Comparison of ENCODE assay signal across 8 mouse cellular contexts in the genomic region with DNA sequence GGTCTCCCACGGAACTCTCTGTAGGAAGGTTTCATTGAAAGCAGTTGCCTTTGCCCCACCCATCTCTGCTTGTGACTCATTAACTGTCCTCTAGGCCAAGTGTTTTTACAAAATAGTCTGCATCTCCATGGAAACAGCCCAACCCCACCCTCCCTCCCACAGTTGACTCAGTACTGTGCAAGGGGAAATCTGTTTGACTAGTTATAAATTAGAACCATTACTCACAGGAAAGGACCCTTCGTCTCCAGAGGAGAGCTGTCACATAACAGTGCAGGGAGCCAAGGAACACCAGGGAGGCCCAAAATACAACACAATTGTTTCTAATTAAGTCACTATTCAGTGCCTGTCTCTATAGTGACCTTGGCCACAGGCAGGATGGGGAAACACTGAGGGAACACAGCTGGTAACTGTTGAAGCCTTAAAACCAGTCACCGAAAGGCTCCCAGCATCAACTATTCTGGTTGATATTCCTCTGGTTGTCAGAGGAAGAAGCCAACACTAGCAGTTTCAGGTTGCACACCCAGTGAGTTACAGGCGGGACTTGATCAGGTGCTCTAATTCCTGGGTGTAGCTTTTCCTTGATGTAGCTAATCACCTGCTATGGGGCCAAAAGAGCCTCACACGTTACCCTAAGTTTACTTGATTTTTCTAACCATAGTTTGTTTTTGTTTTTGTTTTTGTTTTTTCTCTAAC. TPM values are rescaled to one million over a fixed set of nuclear protein-coding genes. Genes with fewer than 3 reads are reported as not detected.
DNase-seq lines count a peak whose midpoint lies in the region; ATAC-seq and TF ChIP-seq lines count a peak whose summit lies in the region.

No protein-coding gene starts in this region.

- no peaks in the 10 kb centered on the region for H3K9me3 ChIP-seq in forebrain, embryonic 10.5 days
- H3K9me3 ChIP-seq in liver, embryonic 14.5 days (ENCODE audit: control insufficient read depth, low read length) = no peaks in the 10 kb centered on the region
- H3K9me3 ChIP-seq in neural tube, embryonic 13.5 days = no peaks in the 10 kb centered on the region

- DNase-seq in urinary bladder, postnatal 14 days (ENCODE audit: low spot score) = peak; percentile 76
- DNase-seq in urinary bladder, adult 2 months (ENCODE audit: low spot score) = no peak
- peak; percentile 42 for DNase-seq in forebrain, embryonic 10.5 days (ENCODE audit: extremely low spot score, low spot score)
- DNase-seq in heart, postnatal 14 days = peak; percentile 62 to 66
- DNase-seq in kidney, postnatal 25 days = peak; percentile 85 to 89
- peak; percentile 14 to 46 (median 15) for DNase-seq in liver, embryonic 14.5 days (ENCODE audit: low read depth in 3 of 3, low spot score in 3 of 3)
- no peak for DNase-seq in spleen, postnatal 14 days (ENCODE audit: low spot score in 2 of 2)

- H3K27ac ChIP-seq in forebrain, embryonic 10.5 days = no peak overlapping the region
- no peak overlapping the region for H3K27ac ChIP-seq in liver, embryonic 14.5 days
- no peak overlapping the region; the same call in 1 of the 2 replicates for H3K27ac ChIP-seq in neural tube, embryonic 13.5 days (replicated peaks)

- intact Hi-C loops in heart, postnatal 14 days (cut with DNase I) = no loop called here

- no peak for TF ChIP-seq EP300 in liver, embryonic 14.5 days (IDR thresholded peaks at IDR 0.05; ENCODE audit: low read depth)

- no peak overlapping the region for H3K4me3 ChIP-seq in forebrain, embryonic 10.5 days
- H3K4me3 ChIP-seq in liver, embryonic 14.5 days (ENCODE audit: insufficient read depth in 1 of 2, low read depth in 2 of 2, low read length in 2 of 2) = no peak overlapping the region
- H3K4me3 ChIP-seq in neural tube, embryonic 13.5 days = no peak overlapping the region

- no peaks in the 10 kb centered on the region for H3K27me3 ChIP-seq in forebrain, embryonic 10.5 days (ENCODE audit: poor library complexity, severe bottlenecking)
- H3K27me3 ChIP-seq in liver, embryonic 14.5 days (ENCODE audit: control insufficient read depth, insufficient read depth, low read length) = no peaks in the 10 kb centered on the region
- H3K27me3 ChIP-seq in neural tube, embryonic 13.5 days = peaks cover 75% of the 10 kb centered on the region

- 47% methylated on average over 5 of the region's 5 CpGs for WGBS in forebrain, embryonic 10.5 days
- WGBS in liver, embryonic 14.5 days (ENCODE audit: insufficient replicate concordance) = 38% methylated on average over 5 of the region's 5 CpGs
- 15% methylated on average over 5 of the region's 5 CpGs for WGBS in neural tube, embryonic 13.5 days

- no peak overlapping the region for H3K4me2 ChIP-seq in liver, embryonic 14.5 days (ENCODE audit: low read depth)
- H3K4me2 ChIP-seq in neural tube, embryonic 13.5 days = no peak overlapping the region

- H3K9ac ChIP-seq in liver, embryonic 14.5 days (replicated peaks) = no peak overlapping the region
- H3K9ac ChIP-seq in neural tube, embryonic 13.5 days = no peak overlapping the region

- no peak for TF ChIP-seq CTCF in liver, embryonic 14.5 days (IDR thresholded peaks at IDR 0.05; ENCODE audit: low read depth)

- H3K4me1 ChIP-seq in forebrain, embryonic 10.5 days = peaks cover 12% of the 10 kb centered on the region
- H3K4me1 ChIP-seq in liver, embryonic 14.5 days (replicated peaks; ENCODE audit: control insufficient read depth in 2 of 2, insufficient read depth in 2 of 2, low read length in 1 of 2) = peaks cover 0 to 3% of the 10 kb centered on the region in 2 experiments; a peak in 2 of 4 replicates
- peaks cover 12% of the 10 kb centered on the region for H3K4me1 ChIP-seq in neural tube, embryonic 13.5 days (replicated peaks)

- ATAC-seq in liver, embryonic 14.5 days (ENCODE audit: insufficient read depth) = peak; percentile 60; the same call in 1 of the 2 replicates
- peak; percentile 97 for ATAC-seq in neural tube, embryonic 13.5 days (ENCODE audit: low read depth)

- H3K36me3 ChIP-seq in forebrain, embryonic 10.5 days (replicated peaks) = no peaks in the 10 kb centered on the region
- H3K36me3 ChIP-seq in liver, embryonic 14.5 days (replicated peaks; ENCODE audit: control insufficient read depth, insufficient read depth, low read depth) = no peaks in the 10 kb centered on the region
- H3K36me3 ChIP-seq in neural tube, embryonic 13.5 days = no peaks in the 10 kb centered on the region

RNA-seq across cellular contexts. Expression of gene S100a10, which starts 42.5 kb away (rescaled TPM):
- polyA plus RNA-seq in urinary bladder, adult 2 months (2012; rRNA removed) = 264 and 295 TPM in 2 replicates
- polyA plus RNA-seq in forebrain, embryonic 10.5 days (2016; fragmentation: Nextera tagmentation; extraction: Ambion mirVana) = 93.1 and 94.7 TPM in 2 replicates
- total RNA-seq in heart, postnatal 14 days (2021) = 100 to 1,000 TPM; 129 to 145 TPM
- 23.5 and 25.0 TPM in 2 replicates for polyA plus RNA-seq in liver, embryonic 14.5 days (2012; rRNA removed)
- 53.0 and 57.8 TPM in 2 replicates for polyA plus RNA-seq in liver, embryonic 14.5 days (2014; fragmentation: Nextera tagmentation; extraction: Ambion mirVana)
- polyA plus RNA-seq in neural tube, embryonic 13.5 days (2015; fragmentation: Nextera tagmentation; extraction: Ambion mirVana) = 363 and 435 TPM in 2 replicates

RNA-seq across cellular contexts. Expression of gene Tdpoz2, which starts 55.1 kb away (rescaled TPM):
- not detected in 2 replicates for polyA plus RNA-seq in urinary bladder, adult 2 months (2012; rRNA removed)
- not detected in 2 replicates for polyA plus RNA-seq in forebrain, embryonic 10.5 days (2016; fragmentation: Nextera tagmentation; extraction: Ambion mirVana)
- not detected for total RNA-seq in heart, postnatal 14 days (2021)
- polyA plus RNA-seq in liver, embryonic 14.5 days (2012; rRNA removed) = not detected in 2 replicates
- polyA plus RNA-seq in liver, embryonic 14.5 days (2014; fragmentation: Nextera tagmentation; extraction: Ambion mirVana) = not detected in 2 replicates
- not detected in 2 replicates for polyA plus RNA-seq in neural tube, embryonic 13.5 days (2015; fragmentation: Nextera tagmentation; extraction: Ambion mirVana)

Comparison
In these comparisons a context has a peak if more than half of its experiments do, and no peak if none do; other contexts are left out.
1. DNase-seq: peak in urinary bladder, postnatal 14 days (single experiment), forebrain, embryonic 10.5 days (single experiment), heart, postnatal 14 days (2 of 2), kidney, postnatal 25 days (2 of 2) and liver, embryonic 14.5 days (3 of 3); none in urinary bladder, adult 2 months (single experiment) and spleen, postnatal 14 days (0 of 2).